Mouse (Mus musculus): ENCODE results near the gene Ctsh.
"Not testable (repeated sequence)": the region's sequence is repeated elsewhere in the genome, so short reads cannot be mapped to it uniquely, and the experiment has no call there.

The Ctsh gene

DNA sequence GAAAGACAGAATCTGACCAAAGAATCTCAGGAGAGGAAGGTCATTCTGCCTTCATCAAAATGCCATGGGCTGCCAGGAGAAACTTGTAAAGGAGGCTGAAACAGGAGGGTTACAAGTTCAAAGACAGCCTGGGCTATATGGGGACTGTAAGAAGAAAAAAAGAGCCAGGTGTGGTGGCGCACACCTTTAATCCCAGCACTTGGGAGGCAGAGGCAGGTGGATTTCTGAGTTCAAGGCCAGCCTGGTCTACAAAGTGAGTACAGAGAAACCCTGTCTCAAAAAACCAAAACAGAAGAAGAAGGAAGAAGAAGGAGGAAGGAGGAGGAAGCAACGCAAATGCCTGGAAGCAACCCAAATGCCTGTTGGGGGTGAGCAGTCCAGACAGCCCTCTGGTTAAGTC is at the start of gene Ctsh:
Ctsh (plus strand) TSS at position 301 of the 400 bp plus-strand sequence.
- DNase-seq (ENCODE audit: low spot score in 2 of 2), result no peak

DNA sequence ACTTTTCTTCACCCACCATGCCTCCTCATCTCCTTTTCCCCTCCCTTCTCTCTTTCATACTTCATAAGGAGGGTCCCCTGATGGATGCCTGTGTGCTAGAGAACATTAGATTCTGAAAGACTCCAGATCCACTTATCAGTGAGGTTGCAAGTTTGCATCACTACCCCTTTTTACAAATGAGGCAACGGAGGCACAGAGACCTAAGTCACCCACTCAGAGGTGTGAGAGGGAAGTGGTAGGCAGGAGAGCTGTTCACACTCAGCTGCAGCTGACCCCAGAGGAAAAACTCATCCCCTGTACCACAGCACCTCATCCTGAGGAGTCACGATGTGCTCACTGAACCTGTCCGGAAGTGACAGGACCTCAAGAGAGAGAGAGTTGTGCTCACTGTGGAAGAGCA is 47.5 kb upstream of the Ctsh start:
- DNase-seq (ENCODE audit: low spot score in 2 of 2), result no peak

DNA sequence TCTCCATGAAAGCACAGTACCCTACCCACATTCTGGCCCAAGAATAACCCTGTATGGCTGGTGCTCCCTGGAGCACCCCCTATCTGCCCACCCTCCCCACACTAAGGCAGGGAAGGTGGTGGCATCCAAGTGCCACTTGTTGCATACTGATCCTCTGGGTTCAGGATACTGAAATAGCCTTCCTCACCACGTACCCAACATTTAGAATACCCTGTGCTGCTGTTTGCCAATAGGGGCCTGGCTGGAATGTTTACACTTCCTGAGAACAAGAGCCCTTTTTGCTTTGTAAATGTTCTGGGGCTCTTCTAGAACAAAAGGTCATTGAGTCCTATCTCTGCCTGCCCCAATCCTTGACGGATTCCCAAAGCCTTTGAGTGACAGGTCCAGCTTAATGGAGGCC is 46.9 kb upstream of the Ctsh start:
- no peak for DNase-seq (ENCODE audit: low spot score in 2 of 2)

DNA sequence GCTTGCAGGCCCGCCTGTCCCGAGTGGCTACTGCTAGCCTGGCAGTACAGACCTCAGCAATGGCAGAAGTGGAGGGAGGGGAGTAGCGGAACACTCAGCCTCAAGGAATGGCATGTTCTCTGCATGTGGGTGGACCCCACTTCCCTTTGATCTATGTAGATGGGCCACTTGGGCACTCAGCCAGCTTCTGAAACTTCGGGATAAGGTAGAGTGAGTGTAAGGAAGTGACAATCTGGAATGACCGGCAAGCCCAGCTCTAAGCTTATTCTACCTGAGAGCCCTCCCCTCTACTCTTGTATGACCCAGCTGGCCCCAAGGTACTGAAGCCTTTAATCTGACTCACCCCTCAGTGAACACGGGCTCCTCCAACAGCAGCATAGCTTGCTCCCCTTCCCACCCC is 45.8 kb upstream of the Ctsh start:
- no peak for DNase-seq (ENCODE audit: low spot score in 2 of 2)

DNA sequence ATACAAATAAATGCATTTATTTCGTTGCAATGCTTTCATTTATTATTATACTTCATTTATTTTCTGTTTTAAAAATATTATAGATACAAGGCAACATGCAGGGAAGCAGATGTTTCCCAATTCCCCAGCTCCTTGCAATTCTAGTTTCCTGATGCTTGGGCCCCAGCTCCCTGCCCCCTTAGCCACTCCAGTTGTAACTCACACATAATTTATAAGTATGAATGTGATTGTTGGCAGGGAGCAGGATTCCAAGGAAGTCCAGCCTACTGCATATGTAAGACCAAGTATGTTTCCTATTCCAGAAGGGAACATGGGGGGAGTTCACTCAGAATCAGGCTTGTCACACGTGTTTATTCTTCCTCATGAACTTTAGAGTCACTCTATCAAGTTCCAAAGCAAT is 42.1 kb upstream of the Ctsh start:
- no peak for DNase-seq (ENCODE audit: low spot score in 2 of 2)

DNA sequence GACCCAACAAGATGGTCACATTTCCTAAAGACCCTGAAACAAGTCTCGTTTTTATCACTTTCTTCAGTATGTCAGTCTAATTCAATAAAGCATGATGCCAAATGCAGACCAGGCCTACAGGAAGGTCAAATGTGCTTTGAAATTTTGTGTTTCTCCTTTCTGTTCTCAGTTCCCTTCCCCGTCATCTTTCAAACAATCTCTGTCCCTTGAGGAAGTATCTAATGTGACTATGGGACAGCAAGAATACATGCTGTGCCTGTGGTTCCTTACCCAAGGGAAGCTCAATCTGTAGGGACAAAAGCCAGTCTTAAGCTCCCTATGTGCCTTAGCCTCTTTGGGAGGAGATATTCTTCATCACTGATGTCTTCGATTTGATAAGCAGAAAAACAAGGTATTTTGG is 39.3 kb upstream of the Ctsh start:
- DNase-seq (ENCODE audit: low spot score in 2 of 2), result peak in 1 of 2 experiments; percentile 31

DNA sequence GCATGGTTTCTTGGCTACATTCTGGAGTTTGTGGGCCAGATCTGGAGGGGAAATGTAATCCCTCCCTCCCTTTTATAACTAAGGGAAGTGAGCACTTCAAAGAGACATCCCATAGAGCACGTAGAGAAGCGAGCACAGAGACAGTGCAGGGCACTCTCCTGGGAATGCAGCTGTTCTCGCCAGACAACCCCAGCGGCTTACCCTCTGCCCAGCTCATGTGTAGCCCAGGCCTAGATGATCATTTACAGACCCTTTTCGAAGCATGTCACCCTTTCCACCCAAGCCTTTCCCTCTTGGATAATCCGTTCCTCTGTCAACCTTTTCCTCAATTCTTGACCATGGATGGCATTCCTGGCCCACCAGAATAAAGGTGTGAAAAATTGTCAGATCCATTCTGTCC is 37.7 kb upstream of the Ctsh start:
- no peak for DNase-seq (ENCODE audit: low spot score in 2 of 2)

DNA sequence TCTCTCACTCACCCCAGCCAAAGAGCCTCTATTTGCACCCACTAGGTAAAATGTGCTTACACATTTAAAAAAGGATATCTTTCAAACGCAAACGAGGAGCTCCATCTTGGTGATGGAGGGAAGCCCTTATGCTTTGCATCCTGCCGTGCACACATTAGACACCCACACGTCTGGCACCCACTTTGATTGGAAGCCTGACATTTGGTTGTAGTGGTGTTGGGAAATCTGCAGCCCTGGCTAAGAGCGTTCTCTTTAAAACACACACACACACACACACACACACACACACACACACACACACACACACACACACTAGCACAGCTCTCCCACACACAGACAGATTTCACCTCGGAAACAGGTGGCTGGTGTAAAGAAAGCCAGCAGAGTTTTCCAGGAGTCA is 33.1 kb upstream of the Ctsh start:
- no peak for DNase-seq (ENCODE audit: low spot score in 2 of 2)

DNA sequence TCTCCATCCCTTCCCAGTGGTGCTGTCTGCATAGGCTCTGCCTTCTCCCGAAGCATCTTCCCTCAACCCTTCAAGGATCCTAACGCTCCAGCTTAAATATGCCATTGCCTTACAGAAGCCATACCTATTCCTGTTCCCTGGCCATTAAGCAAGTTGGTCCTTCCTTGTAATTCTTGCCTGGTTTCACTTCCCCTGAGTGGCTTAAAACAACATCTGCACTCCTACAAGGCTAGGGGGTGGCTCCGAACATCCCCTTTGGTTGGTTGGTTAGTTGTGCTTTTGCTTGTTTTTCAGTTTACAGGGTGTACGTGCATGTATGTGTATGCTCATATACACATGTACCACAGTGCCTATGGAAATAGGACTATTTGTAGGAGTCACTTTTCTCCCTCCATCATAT is 32.5 kb upstream of the Ctsh start:
- DNase-seq (ENCODE audit: low spot score in 2 of 2), result peak in 1 of 2 experiments; percentile 24

DNA sequence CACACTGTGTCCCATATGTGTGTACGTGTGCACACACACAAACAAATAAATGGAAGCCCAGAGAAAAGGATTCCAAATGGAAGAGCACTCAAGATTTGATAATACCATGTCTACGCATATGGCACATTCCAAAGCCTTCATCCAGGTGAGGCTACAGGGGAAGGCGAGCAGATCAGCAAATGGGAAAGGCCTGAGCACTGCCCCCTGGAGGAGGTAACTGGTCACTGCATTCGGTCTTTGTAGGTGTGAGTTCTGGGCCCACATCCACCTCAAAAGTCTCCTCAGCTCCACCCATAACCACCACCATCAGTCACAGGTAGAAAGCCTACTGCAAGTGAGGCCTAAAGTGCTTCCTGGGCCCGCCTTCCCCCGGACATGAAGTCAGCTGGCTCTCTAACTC is 26.2 kb upstream of the Ctsh start:
- no peak for DNase-seq (ENCODE audit: low spot score in 2 of 2)

DNA sequence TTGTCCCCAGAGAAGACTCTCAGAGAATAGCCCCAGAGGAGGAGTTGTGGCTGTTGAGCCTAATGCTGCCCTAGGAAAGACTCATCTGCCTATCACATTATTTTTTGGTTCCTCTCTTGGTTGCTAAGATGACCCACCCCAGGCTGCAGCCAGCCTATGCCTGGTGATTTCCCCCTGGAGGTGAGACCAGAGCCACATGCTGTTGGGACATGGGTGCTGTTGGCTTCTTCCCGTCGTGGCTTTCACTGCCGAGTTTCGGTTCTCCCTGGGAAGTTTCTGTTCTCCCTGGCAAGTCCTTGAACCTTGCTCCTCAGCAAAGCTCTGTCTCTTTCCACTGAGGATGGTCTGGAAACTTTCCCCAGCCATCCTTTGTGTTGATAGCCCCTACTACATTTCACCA is 20.0 kb upstream of the Ctsh start:
- DNase-seq (ENCODE audit: low spot score in 2 of 2), result peak; percentile 23 to 72

DNA sequence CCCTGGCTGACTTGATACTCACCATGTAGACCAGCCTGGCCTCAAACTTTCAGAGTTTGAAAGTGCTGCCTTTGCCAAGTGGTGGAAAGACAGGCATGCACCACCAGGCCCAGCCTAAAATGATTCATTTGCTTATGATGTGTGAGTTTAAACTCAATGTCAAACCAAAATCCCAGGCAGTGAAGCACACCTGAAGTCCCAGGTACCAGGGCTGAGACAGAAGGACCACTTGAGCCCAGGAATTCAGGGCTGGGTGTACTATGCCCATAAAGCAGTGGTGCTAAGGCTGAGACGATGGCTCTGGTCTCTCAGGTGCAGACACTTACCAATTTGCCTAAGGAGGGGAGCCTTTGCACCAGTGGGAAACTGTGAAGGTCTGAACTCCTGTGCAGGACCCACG is 18.8 kb upstream of the Ctsh start:
- DNase-seq (ENCODE audit: low spot score in 2 of 2), result no peak

DNA sequence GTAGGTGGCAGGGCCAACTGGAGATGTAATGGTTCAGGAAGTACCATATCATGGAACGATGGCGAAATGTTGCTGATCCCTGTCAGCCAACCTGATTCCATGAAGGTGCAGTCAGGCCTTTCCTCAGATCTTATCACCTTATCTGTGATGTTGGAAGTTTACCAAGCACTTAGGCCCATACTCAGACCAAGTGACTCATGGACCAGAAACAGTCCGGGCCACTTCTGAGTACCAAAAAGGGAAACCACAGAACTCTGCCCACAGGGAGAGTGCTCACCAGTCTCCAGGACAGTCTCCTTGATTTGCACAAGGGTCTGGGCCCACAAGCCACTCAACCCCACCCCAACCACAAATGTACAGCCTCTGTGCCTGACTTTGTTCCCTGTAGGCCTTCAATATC is 18.2 kb upstream of the Ctsh start:
- no peak for DNase-seq (ENCODE audit: low spot score in 2 of 2)

DNA sequence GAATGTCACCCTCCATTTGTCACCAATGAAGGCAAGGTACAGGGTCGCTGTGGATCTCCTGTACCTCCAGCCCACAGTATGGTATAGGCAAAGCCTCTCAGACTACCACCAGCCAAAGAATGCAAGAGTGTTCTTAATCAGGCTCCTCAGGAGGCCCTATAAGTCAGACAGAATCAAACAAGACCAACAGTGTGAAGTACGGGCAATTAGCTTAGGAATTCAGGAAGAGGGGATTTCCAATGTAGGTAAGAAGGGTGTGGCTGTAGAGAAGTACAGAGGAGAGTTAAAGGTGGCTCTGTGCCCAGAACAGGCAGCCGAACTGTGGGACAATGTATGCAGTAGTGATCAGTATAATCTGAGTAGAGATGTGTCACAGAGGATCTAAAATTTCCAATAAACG is 17.6 kb upstream of the Ctsh start:
- DNase-seq (ENCODE audit: low spot score in 2 of 2), result no peak

DNA sequence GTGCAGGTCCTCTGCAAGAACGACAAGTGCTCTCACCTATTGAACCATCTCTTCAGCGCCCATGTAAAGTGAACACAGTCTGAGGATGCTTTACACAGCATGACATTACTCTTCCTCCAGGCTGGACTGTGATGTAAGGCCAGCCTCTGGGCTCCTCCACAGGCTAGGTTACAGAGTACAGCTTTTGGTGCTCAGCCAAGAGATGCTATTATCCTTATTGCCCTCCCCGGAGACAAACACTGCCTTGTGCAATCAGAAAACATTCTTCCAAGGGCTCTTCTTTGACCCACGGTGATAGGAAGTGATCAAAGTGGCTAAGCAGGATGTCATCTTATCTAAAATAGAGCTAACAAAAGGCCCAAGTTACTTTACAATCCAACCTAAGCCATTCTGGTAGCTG is 15.4 kb upstream of the Ctsh start:
- no peak for DNase-seq (ENCODE audit: low spot score in 2 of 2)

DNA sequence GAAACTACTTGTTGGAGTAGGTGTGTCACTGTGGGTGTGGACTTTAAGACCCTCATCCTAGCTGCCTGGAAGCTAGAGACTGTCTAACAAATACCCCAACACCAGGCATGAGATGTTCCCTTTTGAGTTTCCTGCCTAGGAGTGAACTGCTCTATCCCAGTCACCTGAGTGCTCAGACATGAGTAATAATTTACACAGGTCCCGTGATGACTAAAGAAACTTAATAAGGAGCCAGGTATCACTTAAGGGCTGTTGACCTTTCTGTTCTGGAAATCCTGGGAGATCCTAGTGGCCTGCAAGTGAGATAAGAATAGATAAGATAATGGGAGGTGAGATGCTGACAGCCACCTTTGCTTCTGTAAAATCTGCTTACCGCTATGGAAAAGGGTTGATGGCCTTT is 13.0 kb upstream of the Ctsh start:
- DNase-seq (ENCODE audit: low spot score in 2 of 2), result no peak

DNA sequence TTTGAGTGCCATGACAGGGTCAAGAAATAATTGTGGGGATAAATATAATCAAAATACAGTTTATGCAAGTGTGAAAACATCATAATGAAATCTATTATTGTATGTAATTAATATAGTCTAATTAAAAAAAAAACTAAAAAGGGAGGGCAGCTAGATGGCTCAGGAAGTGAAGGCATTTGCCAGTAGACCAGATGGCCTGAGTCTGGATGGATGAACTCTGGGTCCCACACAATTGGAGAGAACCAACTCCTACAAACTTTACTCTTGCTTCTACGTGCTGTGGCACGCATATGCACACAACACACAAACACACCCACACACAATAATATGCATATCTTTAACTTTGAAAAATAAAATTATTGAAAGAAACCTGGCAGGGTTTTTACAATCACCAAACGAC is 12.4 kb upstream of the Ctsh start:
- DNase-seq (ENCODE audit: low spot score in 2 of 2), result no peak

DNA sequence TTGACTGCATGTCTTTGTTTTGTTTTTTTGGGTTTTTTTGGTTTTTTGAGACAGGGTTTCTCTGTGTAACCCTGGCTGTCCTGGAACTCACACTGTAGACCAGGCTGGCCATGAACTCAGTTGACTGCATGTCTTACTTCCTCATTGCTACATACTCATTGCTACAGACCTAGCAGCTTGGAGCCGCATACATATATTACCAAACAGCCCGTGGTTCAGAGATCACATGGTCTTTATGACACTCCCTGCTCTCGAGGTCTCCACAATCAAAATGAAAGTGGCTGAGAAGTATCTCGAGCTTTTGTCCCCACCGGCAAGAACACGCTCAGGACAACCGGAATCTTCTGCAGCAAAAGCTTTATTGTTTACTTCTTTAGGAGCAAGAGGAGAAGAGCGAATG is 11.0 kb upstream of the Ctsh start:
- not testable (repeated sequence) for DNase-seq (ENCODE audit: low spot score in 2 of 2)

DNA sequence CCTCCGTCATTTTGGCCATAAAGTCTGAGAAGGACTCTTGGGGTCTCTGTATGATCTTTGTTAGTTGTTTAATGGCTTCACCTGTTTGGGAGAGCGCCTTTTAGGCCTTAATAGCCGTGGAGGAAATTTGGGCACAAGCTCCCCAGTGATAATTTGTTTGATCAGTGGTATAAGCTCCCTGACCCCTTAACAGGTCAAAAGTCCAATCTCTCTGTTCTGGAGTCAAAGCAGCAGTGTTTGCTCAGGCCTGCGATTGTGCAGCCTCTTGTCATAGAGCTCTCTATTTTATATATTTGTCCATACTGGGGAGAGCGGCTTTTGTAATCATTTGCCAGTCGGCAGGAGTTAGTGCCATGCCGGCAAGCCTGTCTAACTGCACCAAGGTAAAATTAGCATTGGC is 8.8 kb upstream of the Ctsh start:
- no peak for DNase-seq (ENCODE audit: low spot score in 2 of 2)

DNA sequence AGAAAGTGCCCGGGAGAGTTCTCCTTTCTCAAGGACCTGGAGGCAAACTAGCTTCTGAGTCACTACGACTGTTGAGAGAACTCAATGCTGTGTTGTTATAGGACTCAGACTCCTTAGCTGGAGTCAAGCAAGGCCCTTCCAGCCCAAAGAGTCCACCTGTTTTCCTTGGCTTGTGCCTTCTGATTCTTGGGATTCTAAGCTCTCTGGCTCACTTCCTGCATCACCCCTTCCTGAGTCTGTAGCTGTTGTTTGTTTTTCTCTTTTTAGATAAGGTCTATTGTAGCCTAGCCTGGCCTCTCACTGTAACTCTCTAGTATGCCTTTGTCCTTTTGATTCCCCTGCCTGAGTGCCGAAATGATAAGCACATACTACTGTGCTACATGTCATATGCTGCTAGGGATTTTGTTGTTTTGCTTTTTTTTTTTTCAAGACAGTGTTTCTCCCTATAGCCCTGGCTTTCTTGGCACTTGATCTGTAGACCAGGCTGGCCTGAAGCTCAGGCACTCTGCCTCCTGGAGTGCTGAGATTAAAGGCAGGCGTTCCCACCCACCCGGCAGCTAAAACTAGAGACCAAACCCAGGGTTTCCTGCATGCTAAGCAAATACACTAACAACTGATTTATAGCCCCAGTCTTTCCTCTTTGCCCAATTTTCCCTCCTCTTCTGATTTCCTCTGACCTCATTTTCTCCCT is 5.9 kb upstream of the Ctsh start:
- DNase-seq (ENCODE audit: low spot score in 2 of 2), result peak; percentile 50 to 53

DNA sequence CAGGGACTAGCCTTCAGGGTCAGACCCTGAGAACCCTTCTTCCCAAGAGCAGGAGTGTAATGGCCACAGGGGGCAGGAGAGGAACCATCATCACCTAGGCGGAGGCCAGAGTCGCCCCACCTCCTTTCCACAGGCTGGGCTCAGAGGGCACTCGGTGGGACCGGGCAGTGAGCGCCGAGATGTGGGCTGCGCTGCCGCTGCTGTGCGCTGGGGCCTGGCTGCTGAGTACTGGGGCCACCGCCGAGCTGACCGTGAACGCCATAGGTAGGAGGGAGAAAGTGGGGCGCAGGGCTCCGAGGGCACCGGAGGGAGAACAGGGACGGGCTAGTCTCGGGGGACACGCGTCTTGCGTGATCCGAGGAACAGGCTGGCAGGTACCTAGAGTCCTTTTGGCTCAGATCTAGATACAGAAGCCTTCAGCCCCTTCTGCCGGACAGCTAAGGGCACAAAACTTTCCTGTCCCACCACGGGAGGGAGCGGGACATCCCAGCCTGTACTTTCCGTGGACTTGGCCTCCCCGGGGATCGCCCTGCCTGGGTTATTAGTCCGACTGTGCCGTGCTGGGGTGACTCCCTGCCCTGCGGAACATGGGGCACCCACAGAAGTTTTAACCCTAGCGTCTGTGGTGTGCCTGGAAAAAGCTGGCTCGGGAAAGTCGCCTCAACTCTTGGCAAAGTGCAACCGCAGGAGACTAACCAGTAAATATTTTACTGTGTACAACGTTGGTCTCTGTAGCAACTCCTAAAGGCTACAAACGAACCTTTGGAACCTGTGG is 606 bp downstream of the Ctsh start:
- DNase-seq (ENCODE audit: low spot score in 2 of 2), result peak; percentile 75 to 82

DNA sequence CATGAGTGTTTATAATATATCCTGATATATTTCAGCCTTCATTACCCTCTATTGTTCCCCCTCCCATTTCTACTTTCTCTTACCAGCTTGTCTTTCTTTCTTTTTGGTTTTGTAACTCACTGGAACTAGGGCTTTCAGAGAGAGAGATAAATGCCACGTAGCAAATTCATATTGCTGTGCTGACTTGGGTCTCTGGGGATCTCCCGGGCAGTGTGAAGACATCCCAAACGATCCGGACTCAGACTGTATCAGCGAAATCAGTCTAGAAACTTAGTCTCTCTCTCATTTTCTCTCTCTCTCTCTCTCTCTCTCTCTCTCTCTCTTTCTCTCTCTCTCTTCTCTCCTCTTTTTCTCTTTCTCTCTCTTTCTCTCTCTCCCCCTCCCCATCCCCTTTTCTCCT is 1.5 kb downstream of the Ctsh start:
- no peak for DNase-seq (ENCODE audit: low spot score in 2 of 2)

DNA sequence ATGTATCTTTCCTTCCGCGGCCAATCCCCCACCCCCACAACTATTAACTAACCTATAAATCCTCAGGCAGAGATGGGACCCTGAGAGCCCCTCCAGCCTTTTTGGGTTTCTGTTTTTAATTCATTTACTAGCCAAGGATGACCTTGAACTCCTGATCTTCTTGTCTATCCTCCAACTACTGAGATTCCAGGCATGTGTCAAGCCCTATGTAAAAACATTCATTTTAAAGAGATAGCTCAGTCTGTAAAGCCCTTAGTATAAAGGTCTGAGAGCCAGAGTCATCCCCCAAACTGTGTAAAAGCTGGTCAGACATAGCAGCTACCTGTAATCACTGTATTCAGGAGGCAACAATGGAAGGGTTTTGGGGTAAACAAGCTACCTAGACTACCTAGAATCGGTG is 2.0 kb downstream of the Ctsh start:
- DNase-seq (ENCODE audit: low spot score in 2 of 2), result no peak

DNA sequence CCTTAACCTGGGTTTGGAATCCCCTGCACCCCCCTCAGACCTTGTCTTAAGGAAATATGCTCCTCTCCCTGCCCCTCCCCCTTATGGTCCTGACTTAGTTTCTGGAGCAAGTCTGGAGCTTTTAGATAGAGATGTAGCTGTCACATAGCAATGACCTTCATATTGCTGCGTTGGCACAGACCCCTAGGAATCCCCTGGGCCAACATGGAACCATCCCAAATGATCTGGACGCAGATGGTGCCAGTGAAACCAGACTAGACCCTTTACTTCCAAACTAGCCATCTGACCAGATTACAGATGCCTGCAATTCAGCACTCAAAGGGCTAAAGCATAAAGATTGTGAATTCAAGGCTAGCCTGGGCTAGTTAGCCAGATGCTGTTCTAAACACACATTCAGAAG is 2.8 kb downstream of the Ctsh start:
- no peak for DNase-seq (ENCODE audit: low spot score in 2 of 2)

All from heart, adult 9 months (tissue).